Mouse (Mus musculus) lung, adult 2 months (tissue): ENCODE results near the gene Gtsf1l. TPM values are rescaled to one million over a fixed set of nuclear protein-coding genes. Genes with fewer than 3 reads are reported as not detected.

Experiments used
- DNase-seq: peaks from one replicate; pipeline ENCODE4 v3.0.0; 2022
- H3K4me1 ChIP-seq: fragments of 200-500 bp; 2 replicates; pipeline ENCODE4 v1.6.1; 2011; ENCODE audit warnings: low read length; ENCODE audit not compliant: control insufficient read depth, insufficient read depth
- H3K4me3 ChIP-seq: fragments of 200-500 bp; replicated peaks from 2 replicates; pipeline ENCODE3; 2011; ENCODE audit warnings: low read depth, mild to moderate bottlenecking, control low read depth, low read length; ENCODE audit errors: extremely low read depth
- CTCF ChIP-seq: fragments of 200-500 bp; IDR thresholded peaks from 2 replicates; pipeline ENCODE4 v1.5.1; 2011; ENCODE audit warnings: mild to moderate bottlenecking, low read length, control low read depth; ENCODE audit not compliant: insufficient read depth
- POLR2A ChIP-seq: fragments of 200-500 bp; IDR thresholded peaks from 2 replicates; pipeline ENCODE4 v1.6.1; 2011; ENCODE audit warnings: low read depth, mild to moderate bottlenecking, control low read depth, low read length, borderline replicate concordance; ENCODE audit errors: extremely low read depth
- WGBS: fragments of 180-500 bp; shearing (Covaris S2); methylation state at CpG from one replicate; pipeline ENCODE4 v1.1.7; 2018; 5-methylcytosine and 5-hydroxymethylcytosine counted together
- polyA plus RNA-seq: library from polyadenylated mRNA; depleted of rRNA; stranded (reverse); fragments of >200 nt; gene quantifications from 2 replicates; pipeline ENCODE4 v1.2.3, GENCODE M21; 2012; rRNA removed

Gtsf1l gene
- polyA plus RNA-seq, 1 experiment, result not detected

DNA sequence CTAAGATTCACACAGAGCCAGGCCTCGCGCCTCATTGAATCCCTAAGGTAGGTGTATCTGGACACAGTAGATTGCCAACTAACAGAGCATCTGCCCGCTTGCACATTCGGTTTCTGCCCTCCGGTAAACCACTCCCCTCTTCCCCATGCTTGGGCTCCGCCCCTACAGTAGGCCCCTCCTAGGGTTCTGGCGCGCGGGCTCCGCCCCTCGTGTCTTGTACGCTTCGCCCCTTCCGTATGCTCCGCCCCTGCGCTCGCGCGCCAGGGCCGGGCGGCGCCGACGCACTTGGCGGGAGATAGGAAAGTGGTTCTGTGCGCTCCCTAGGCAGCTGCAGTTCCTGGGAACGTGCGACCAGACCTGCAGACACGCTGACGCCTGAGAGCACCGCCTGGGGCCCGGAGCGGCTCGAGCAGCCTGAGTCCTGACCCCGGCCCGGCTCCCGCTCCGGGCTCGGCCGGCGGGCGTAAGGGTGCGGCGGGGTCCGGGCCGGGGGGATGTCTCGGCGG, 33.3 kb downstream of the Gtsf1l start, which contains the start of gene Mybl2:
Mybl2 (plus strand) TSS at position 353 of the 506 bp plus-strand sequence.
- Histone ChIP-seq H3K4me1 (no peaks in the 10 kb centered on the region), H3K4me3 (peak within 1 kb of the TSS; percentile 38)
- TF ChIP-seq CTCF (no peak), POLR2A (no peak)
- DNase-seq, result peak; percentile 87
- WGBS, result 1% methylated on average over 46 of the region's 48 CpGs

DNA sequence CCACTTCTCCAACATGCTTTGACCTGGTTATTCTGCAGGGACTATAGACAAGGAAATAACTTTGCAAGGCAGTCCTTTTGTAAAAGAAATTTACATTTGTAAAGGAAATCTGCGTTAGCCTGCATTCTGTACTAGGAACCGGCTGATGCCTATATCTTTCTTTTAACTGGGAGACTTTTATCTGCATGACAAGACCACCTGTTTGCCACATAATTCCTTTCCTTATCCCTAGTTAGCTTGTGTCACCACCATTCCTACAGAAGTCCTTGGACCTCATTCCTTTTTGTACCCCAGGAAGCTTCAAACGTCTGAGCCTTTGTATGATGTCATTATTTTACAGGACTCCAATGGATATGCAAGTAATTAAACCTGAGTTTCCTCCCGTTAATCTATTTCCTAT, 34.8 kb downstream of the Gtsf1l start:
- no peak for DNase-seq
- WGBS, result 72% methylated on average over 4 of the region's 4 CpGs
- no peak for TF ChIP-seq CTCF
- TF ChIP-seq POLR2A, result no peak
- Histone ChIP-seq H3K4me3 (no peak overlapping the region), H3K4me1 (no peaks in the 10 kb centered on the region)

DNA sequence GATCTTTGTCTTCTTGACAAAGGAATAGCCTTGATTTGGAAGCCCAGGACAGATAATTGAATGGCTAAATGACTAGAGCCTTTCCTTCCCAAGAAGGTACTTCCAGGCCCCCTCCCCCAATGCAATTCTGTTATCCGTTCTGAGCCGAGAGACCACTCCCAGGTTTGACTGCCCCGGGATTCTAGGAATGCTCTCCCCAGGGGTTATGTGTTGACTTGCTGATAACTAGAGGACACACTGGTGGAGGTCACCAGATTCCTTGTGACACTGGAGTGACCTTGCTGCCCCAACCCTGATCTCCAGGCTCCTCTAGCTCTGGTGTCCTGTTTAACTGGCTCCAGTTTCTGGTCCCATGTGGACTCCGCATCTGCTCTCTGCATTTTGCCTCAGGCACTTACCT, 35.6 kb downstream of the Gtsf1l start:
- Histone ChIP-seq H3K4me3 (no peak overlapping the region), H3K4me1 (no peaks in the 10 kb centered on the region)
- no peak for DNase-seq
- 54% methylated on average over 4 of the region's 4 CpGs for WGBS
- no peak for TF ChIP-seq POLR2A
- TF ChIP-seq CTCF, result no peak

DNA sequence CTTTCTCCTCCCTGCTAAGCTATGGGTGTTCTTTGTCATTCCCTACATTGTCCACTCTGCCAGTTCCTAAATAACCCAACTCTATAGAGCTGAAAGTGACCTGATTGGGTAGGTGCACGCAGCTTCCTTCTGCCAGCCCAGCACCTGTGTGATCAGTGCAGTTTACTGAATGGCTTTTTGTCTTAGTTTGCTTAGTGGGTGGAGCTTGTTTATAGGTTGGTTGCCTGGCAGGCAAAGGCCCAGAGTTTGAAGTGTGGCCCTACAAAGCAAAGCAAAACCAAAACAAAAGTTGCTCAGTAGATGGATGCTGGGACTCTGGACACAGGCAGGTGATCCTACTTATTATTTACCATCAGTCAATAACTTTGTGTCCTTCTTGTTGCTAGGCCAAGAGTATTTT, 36.0 kb downstream of the Gtsf1l start:
- 50% methylated on average over 1 of the region's 1 CpGs for WGBS
- H3K4me1 ChIP-seq, result no peaks in the 10 kb centered on the region
- TF ChIP-seq POLR2A, result no peak
- DNase-seq, result no peak
- no peak overlapping the region for H3K4me3 ChIP-seq

DNA sequence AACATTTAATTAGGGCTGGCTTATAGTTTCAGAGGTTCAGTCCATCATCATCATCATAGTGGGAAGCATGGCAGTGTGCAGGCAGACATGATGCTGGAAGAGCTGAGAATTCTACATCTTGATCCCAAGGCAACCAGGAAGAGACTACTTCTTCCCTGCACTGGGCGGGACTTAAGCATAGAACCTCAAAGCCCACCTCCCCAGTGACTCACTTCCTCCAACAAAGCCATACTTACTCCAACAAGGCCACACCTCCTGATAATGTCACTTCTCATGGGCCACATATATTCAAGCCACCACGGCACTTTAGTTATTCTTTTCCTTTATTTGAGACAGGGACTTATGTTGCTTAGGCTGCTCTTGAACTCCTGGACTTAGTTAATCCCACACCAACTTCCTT, 38.5 kb downstream of the Gtsf1l start:
- 86% methylated on average over 2 of the region's 2 CpGs for WGBS
- Histone ChIP-seq H3K4me1 (peaks cover 9% of the 10 kb centered on the region), H3K4me3 (no peak overlapping the region)
- no peak for DNase-seq
- TF ChIP-seq CTCF (no peak), POLR2A (no peak)

DNA sequence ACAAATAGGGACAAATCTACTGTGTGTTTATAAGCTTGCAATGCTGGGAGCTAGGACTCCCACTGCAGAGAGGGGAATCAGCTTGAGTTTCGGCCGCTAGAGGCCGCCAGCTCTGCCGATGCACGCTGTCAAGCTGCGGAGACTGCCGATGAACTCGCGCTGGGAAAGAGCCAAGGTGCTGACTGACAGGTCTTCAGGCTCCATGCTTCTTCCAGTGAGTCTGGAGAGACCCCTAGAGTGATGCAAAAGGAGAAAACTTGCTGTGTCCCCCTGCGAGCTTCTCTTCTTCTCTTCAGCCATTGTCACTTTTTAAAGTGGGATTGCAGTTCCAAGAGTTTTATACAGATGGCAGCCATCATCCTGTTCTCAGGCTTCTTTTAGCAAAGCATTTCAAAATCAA, 39.5 kb downstream of the Gtsf1l start:
- Histone ChIP-seq H3K4me3 (no peak overlapping the region), H3K4me1 (peaks cover 9% of the 10 kb centered on the region)
- WGBS, result 2% methylated on average over 10 of the region's 10 CpGs
- DNase-seq, result peak; percentile 72
- TF ChIP-seq CTCF, result peak; percentile 84
- no peak for TF ChIP-seq POLR2A

DNA sequence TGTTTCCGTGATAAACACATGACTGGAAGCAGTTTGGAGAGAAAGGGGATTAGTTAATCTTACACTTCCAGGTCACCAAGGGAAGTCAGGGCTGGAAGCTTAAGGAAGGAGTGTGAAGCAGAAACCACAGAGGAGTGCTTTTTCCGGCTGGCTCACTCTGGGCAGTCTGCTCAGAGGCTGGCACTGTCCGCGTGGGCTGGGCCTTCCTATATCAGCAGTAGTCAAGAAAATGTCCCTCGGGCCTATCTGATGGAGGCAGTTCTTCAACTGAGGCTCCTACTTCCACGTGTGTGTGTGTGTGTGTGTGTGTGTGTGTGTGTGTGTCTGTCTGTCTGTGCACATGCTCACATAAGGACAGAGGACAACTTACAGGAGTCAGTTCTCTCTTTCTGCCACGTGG, 47.7 kb downstream of the Gtsf1l start:
- no peak for TF ChIP-seq POLR2A
- TF ChIP-seq CTCF, result no peak
- Histone ChIP-seq H3K4me3 (no peak overlapping the region), H3K4me1 (peaks cover 3% of the 10 kb centered on the region; the same call in 1 of the 2 replicates)
- no peak for DNase-seq
- WGBS, result 85% methylated on average over 7 of the region's 7 CpGs

Other genes with a start within 250 kb of the Gtsf1l start
- gene Srsf6, start 156.3 kb downstream of the Gtsf1l start, polyA plus RNA-seq, result 75.3 and 87.2 TPM in 2 replicates
- gene L3mbtl1, start 144.4 kb downstream of the Gtsf1l start, polyA plus RNA-seq, result 0.30 TPM in 1 of 2 replicates, not detected in the other
- 0.05 and 0.11 TPM in 2 replicates for gene Sgk2, start 100.5 kb downstream of the Gtsf1l start, polyA plus RNA-seq
- gene Ift52, start 70.5 kb downstream of the Gtsf1l start, polyA plus RNA-seq, result 17.9 and 25.4 TPM in 2 replicates
- 1.5 and 1.8 TPM in 2 replicates for gene Mybl2, start 33.2 kb downstream of the Gtsf1l start, polyA plus RNA-seq
- gene Tox2, start 115.3 kb upstream of the Gtsf1l start, polyA plus RNA-seq, result 34.2 and 58.0 TPM in 2 replicates